Mouse (Mus musculus) C2C12 (cell line): ENCODE data around the gene Prss16.

Experiments used
- CTCF ChIP-seq: IDR thresholded peaks from one replicate; pipeline ENCODE4 v1.5.1; 2011; ENCODE audit not compliant: control insufficient read depth, insufficient read depth, insufficient read length
- FOSL1 ChIP-seq: IDR thresholded peaks from one replicate; pipeline ENCODE4 v1.8.0; 2011; ENCODE audit warnings: mild to moderate bottlenecking, low read length; ENCODE audit not compliant: poor library complexity, insufficient read depth, severe bottlenecking
- MAX ChIP-seq: IDR thresholded peaks from one replicate; pipeline ENCODE4 v1.6.1; 2011; ENCODE audit warnings: mild to moderate bottlenecking, control low read depth

- TF ChIP-seq CTCF (no peak), FOSL1 (no peak), MAX (no peak)
These were observed 2.4 kb downstream of the Prss16 start for GRCm38 (mm10) chr13:22007121-22007510.
